Mouse (Mus musculus): ENCODE data around the gene Cstf2t. TPM values are rescaled to one million over a fixed set of nuclear protein-coding genes. Genes with fewer than 3 reads are reported as not detected.

The Cstf2t gene
- polyA plus RNA-seq, 1 experiment from 2014 or later = 47.8 TPM

DNA sequence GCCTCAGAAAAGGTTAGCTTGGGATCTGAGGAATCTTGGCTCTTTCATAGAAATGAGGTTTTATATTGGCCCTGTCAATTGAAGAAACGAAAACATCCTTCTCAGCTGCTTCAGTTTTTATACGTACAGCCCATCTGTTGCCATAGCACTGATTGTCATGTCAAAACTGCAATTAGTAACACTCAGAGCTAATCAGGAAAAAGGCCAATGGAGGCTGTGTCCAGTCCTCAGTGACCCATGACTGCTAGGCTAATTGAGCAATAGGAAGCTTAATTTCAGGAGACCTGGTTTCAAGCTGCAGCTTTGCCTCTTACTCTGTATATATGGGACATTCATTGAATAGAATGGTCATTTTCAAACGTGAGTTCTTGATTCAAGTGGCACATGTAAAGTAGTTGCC is 4.4 kb upstream of the Cstf2t start:
- 56% methylated on average over 3 of the region's 3 CpGs for WGBS
- ATAC-seq (ENCODE audit: low FRiP score, low TSS enrichment) = no peak
- Histone ChIP-seq H3K4me1 (ENCODE audit: insufficient read depth, low read length) (peaks cover 4% of the 10 kb centered on the region; the same call in 1 of the 2 replicates), H3K27ac (ENCODE audit: low read length) (no peak overlapping the region), H3K9me3 (ENCODE audit: low read length) (no peaks in the 10 kb centered on the region), H3K27me3 (ENCODE audit: insufficient read depth, low read length) (no peaks in the 10 kb centered on the region), H3K4me3 (ENCODE audit: low read length) (no peak overlapping the region), H3K4me2 (replicated peaks; ENCODE audit: low read depth, low read length) (no peak overlapping the region), H3K9ac (replicated peaks; ENCODE audit: low read length) (no peak overlapping the region), H3K36me3 (ENCODE audit: insufficient read depth, low read length) (no peaks in the 10 kb centered on the region)

DNA sequence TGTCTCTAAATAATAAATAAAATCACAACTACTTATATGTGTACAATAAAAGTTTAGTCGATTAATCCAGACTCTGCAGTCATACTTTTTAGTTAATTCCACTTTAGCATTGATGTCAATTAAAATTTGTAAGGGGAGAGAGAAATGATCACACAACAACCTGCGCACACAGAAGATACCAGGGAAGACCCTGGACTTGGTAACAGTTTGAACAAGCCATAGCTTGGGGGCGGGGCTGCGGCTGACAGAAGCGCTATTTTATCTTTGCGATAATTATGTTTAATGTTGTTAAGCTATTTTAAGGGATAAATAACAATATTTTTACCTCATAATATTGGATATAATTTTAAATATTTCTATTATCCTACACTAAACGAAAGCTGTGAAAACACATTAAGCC is 411 bp upstream of the Cstf2t start:
- H3K9ac ChIP-seq (replicated peaks; ENCODE audit: low read length) = no peak overlapping the region
- peaks cover 33% of the 10 kb centered on the region for H3K36me3 ChIP-seq (ENCODE audit: insufficient read depth, low read length)
- H3K4me3 ChIP-seq (ENCODE audit: low read length) = peak overlapping the region; percentile 78
- H3K27ac ChIP-seq (ENCODE audit: low read length) = peak overlapping the region; percentile 63; the same call in 1 of the 2 replicates
- peak overlapping the region; percentile 51 for H3K4me2 ChIP-seq (replicated peaks; ENCODE audit: low read depth, low read length)
- peaks cover 23% of the 10 kb centered on the region for H3K9me3 ChIP-seq (ENCODE audit: low read length)
- 17% methylated on average over 7 of the region's 7 CpGs for WGBS
- H3K27me3 ChIP-seq (ENCODE audit: insufficient read depth, low read length) = no peaks in the 10 kb centered on the region
- ATAC-seq (ENCODE audit: low FRiP score, low TSS enrichment) = peak; percentile 53; the same call in 1 of the 2 replicates
- H3K4me1 ChIP-seq (ENCODE audit: insufficient read depth, low read length) = peaks cover 10% of the 10 kb centered on the region

GRCm38 (mm10) chr19:31083761-31084160 is 1.1 kb downstream of the Cstf2t start:
- H3K36me3 ChIP-seq (ENCODE audit: insufficient read depth, low read length) = peaks cover 37% of the 10 kb centered on the region
- peaks cover 23% of the 10 kb centered on the region for H3K9me3 ChIP-seq (ENCODE audit: low read length)
- no peak overlapping the region for H3K27ac ChIP-seq (ENCODE audit: low read length)
- peaks cover 10% of the 10 kb centered on the region for H3K4me1 ChIP-seq (ENCODE audit: insufficient read depth, low read length)
- ATAC-seq (ENCODE audit: low FRiP score, low TSS enrichment) = no peak
- H3K27me3 ChIP-seq (ENCODE audit: insufficient read depth, low read length) = no peaks in the 10 kb centered on the region
- 94% methylated on average over 8 of the region's 8 CpGs for WGBS
- peak overlapping the region; percentile 78 for H3K4me3 ChIP-seq (ENCODE audit: low read length)
- peak overlapping the region; percentile 92; the same call in 1 of the 2 replicates for H3K9ac ChIP-seq (replicated peaks; ENCODE audit: low read length)
- H3K4me2 ChIP-seq (replicated peaks; ENCODE audit: low read depth, low read length) = peak overlapping the region; percentile 85

- H3K4me3 ChIP-seq (ENCODE audit: low read length) = no peak overlapping the region
- no peak overlapping the region for H3K4me2 ChIP-seq (replicated peaks; ENCODE audit: low read depth, low read length)
- 80% methylated on average over 3 of the region's 3 CpGs for WGBS
- no peaks in the 10 kb centered on the region for H3K27me3 ChIP-seq (ENCODE audit: insufficient read depth, low read length)
- no peaks in the 10 kb centered on the region for H3K9me3 ChIP-seq (ENCODE audit: low read length)
- ATAC-seq (ENCODE audit: low FRiP score, low TSS enrichment) = no peak
- H3K36me3 ChIP-seq (ENCODE audit: insufficient read depth, low read length) = no peaks in the 10 kb centered on the region
- no peaks in the 10 kb centered on the region for H3K4me1 ChIP-seq (ENCODE audit: insufficient read depth, low read length)
- H3K9ac ChIP-seq (replicated peaks; ENCODE audit: low read length) = no peak overlapping the region
- H3K27ac ChIP-seq (ENCODE audit: low read length) = no peak overlapping the region
Observed at GRCm38 (mm10) chr19:31097857-31098256, 15.2 kb downstream of the Cstf2t start.

GRCm38 (mm10) chr19:31099369-31099768 is 16.7 kb downstream of the Cstf2t start:
- H3K36me3 ChIP-seq (ENCODE audit: insufficient read depth, low read length) = no peaks in the 10 kb centered on the region
- H3K9me3 ChIP-seq (ENCODE audit: low read length) = no peaks in the 10 kb centered on the region
- no peaks in the 10 kb centered on the region for H3K4me1 ChIP-seq (ENCODE audit: insufficient read depth, low read length)
- no peaks in the 10 kb centered on the region for H3K27me3 ChIP-seq (ENCODE audit: insufficient read depth, low read length)
- H3K27ac ChIP-seq (ENCODE audit: low read length) = no peak overlapping the region
- H3K4me3 ChIP-seq (ENCODE audit: low read length) = no peak overlapping the region
- no peak overlapping the region for H3K9ac ChIP-seq (replicated peaks; ENCODE audit: low read length)
- 77% methylated on average over 3 of the region's 3 CpGs for WGBS
- H3K4me2 ChIP-seq (replicated peaks; ENCODE audit: low read depth, low read length) = no peak overlapping the region
- no peak for ATAC-seq (ENCODE audit: low FRiP score, low TSS enrichment)

GRCm38 (mm10) chr19:31104764-31105163 is 22.1 kb downstream of the Cstf2t start:
- Histone ChIP-seq H3K36me3 (ENCODE audit: insufficient read depth, low read length) (no peaks in the 10 kb centered on the region), H3K9me3 (ENCODE audit: low read length) (no peaks in the 10 kb centered on the region)
- 81% methylated on average over 6 of the region's 6 CpGs for WGBS

DNA sequence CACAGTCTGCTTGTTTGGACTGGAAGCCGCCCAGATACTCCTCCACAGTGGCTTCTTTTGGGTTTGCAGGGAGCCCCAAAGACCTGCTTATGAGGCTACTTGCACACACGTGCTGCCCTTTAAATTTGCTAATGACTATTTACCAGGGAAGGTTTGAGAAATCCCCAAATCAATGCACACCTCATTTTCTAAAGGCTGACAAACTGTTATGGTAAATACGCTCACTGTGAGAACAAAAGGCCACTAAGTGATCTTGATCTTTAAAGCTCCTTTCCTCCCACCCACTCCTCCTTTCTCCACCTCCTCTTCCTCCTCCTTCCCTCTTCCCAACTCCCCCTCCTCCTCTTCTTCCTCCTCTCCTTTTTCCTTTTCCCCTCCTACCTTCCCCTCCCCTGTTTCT is 23.4 kb downstream of the Cstf2t start:
- no peak for ATAC-seq (ENCODE audit: low FRiP score, low TSS enrichment)
- no peak overlapping the region for H3K9ac ChIP-seq (replicated peaks; ENCODE audit: low read length)
- no peak overlapping the region for H3K4me3 ChIP-seq (ENCODE audit: low read length)
- 0 out of 2 replicates have a peak, but pooled peaks cover 4% of the 10 kb centered on the region for H3K4me1 ChIP-seq (ENCODE audit: insufficient read depth, low read length)
- no peaks in the 10 kb centered on the region for H3K36me3 ChIP-seq (ENCODE audit: insufficient read depth, low read length)
- no peaks in the 10 kb centered on the region for H3K27me3 ChIP-seq (ENCODE audit: insufficient read depth, low read length)
- 34% methylated on average over 3 of the region's 3 CpGs for WGBS
- no peaks in the 10 kb centered on the region for H3K9me3 ChIP-seq (ENCODE audit: low read length)
- H3K27ac ChIP-seq (ENCODE audit: low read length) = no peak overlapping the region
- H3K4me2 ChIP-seq (replicated peaks; ENCODE audit: low read depth, low read length) = no peak overlapping the region

More at GRCm38 (mm10) chr19:31104764-31105163, 22.1 kb downstream of the Cstf2t start:
- no peak overlapping the region for H3K4me2 ChIP-seq (replicated peaks; ENCODE audit: low read depth, low read length)
- no peaks in the 10 kb centered on the region for H3K27me3 ChIP-seq (ENCODE audit: insufficient read depth, low read length)
- no peak overlapping the region for H3K4me3 ChIP-seq (ENCODE audit: low read length)
- H3K9ac ChIP-seq (replicated peaks; ENCODE audit: low read length) = no peak overlapping the region
- 0 out of 2 replicates have a peak, but pooled peaks cover 4% of the 10 kb centered on the region for H3K4me1 ChIP-seq (ENCODE audit: insufficient read depth, low read length)
- H3K27ac ChIP-seq (ENCODE audit: low read length) = no peak overlapping the region
- no peak for ATAC-seq (ENCODE audit: low FRiP score, low TSS enrichment)

DNA sequence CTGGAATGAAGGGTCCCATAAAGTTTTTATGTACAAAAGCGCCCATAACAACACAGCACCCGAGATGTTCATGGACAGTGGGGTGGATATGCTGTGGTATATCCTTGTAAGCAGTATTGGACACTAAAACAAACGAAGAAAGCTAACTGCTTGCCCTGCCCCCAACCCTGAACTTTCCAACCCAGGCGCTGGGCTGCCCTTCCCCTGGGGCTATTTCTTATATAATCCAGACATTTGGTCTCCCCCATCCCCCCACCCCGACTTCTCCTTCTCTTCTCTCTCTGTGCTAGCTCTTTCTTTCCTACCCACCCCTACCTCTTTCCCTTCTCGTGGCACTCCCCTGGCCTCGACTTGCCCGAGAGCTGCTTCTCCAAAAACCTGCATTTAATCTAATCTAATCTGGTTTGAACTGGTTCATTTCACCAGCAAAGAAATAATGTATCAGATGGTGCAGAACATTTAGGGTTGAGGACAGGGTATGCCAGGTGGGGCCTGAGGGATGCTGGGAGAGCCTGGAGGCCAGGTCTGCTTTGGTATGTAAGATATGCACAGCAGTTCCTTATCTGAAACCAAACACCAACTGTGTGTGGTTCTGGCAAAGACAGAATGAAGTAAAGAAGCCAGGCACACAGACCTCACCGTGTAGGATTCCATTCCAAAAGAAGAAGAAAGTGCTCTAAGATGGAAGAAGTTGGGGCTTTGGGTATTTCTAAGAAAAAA is 24.4 kb downstream of the Cstf2t start:
- Histone ChIP-seq H3K9ac (replicated peaks; ENCODE audit: low read length) (no peak overlapping the region), H3K4me1 (ENCODE audit: insufficient read depth, low read length) (0 out of 2 replicates have a peak, but pooled peaks cover 4% of the 10 kb centered on the region), H3K36me3 (ENCODE audit: insufficient read depth, low read length) (no peaks in the 10 kb centered on the region), H3K27ac (ENCODE audit: low read length) (no peak overlapping the region), H3K4me2 (replicated peaks; ENCODE audit: low read depth, low read length) (no peak overlapping the region), H3K9me3 (ENCODE audit: low read length) (no peaks in the 10 kb centered on the region), H3K4me3 (ENCODE audit: low read length) (no peak overlapping the region), H3K27me3 (ENCODE audit: insufficient read depth, low read length) (no peaks in the 10 kb centered on the region)
- peak; percentile 39; the same call in 1 of the 2 replicates for ATAC-seq (ENCODE audit: low FRiP score, low TSS enrichment)
- 39% methylated on average over 9 of the region's 9 CpGs for WGBS

DNA sequence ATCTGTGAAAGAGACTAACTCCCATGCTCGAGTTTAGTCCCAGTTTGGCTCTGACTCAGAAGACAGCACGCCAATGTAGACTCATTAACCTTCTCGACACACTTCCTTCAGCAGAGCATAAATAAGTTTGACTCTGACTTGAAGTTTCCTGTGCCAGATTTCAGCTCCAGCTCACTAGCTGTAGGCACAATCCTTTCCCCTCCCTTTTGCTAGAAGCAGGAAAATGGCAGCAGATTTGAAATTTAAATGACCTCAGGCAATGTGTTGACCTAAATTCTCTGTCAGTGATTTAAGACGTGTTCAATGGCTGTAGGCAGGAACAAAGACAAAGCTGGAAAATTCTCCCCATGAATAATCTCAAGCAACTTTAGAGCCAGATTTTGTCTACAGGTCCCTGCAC is 32.1 kb downstream of the Cstf2t start:
- Histone ChIP-seq H3K36me3 (ENCODE audit: insufficient read depth, low read length) (no peaks in the 10 kb centered on the region), H3K9ac (replicated peaks; ENCODE audit: low read length) (no peak overlapping the region), H3K4me1 (ENCODE audit: insufficient read depth, low read length) (peaks cover 10% of the 10 kb centered on the region; the same call in 1 of the 2 replicates), H3K27me3 (ENCODE audit: insufficient read depth, low read length) (no peaks in the 10 kb centered on the region), H3K4me2 (replicated peaks; ENCODE audit: low read depth, low read length) (no peak overlapping the region), H3K4me3 (ENCODE audit: low read length) (no peak overlapping the region), H3K27ac (ENCODE audit: low read length) (no peak overlapping the region), H3K9me3 (ENCODE audit: low read length) (no peaks in the 10 kb centered on the region)
- ATAC-seq (ENCODE audit: low FRiP score, low TSS enrichment) = peak; percentile 69; the same call in 1 of the 2 replicates
- WGBS = 8% methylated on average over 4 of the region's 4 CpGs

DNA sequence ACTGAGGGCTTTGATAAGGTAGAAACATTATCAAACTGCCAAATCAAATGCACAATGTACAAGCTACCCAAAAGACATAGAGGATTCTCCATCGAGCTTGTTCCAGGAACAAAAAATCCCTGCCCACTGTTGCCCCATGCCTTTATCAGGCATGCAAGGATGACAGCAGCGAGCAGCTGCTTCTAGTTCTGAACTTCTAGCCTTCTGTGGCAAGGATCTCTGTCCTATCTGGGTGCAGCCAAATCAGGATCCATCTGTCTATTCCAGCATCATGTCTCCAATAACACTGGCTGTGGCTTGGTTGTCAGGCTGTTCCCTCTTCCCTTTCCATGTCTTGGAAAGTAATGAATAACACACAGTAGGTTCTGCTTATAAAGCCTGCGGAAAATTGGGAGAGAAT is 42.0 kb downstream of the Cstf2t start:
- H3K9ac ChIP-seq (replicated peaks; ENCODE audit: low read length) = no peak overlapping the region
- 93% methylated on average over 3 of the region's 3 CpGs for WGBS
- no peak for ATAC-seq (ENCODE audit: low FRiP score, low TSS enrichment)
- H3K4me2 ChIP-seq (replicated peaks; ENCODE audit: low read depth, low read length) = no peak overlapping the region
- no peak overlapping the region for H3K4me3 ChIP-seq (ENCODE audit: low read length)
- no peak overlapping the region for H3K27ac ChIP-seq (ENCODE audit: low read length)
- no peaks in the 10 kb centered on the region for H3K27me3 ChIP-seq (ENCODE audit: insufficient read depth, low read length)
- no peaks in the 10 kb centered on the region for H3K36me3 ChIP-seq (ENCODE audit: insufficient read depth, low read length)
- H3K9me3 ChIP-seq (ENCODE audit: low read length) = no peaks in the 10 kb centered on the region
- no peaks in the 10 kb centered on the region for H3K4me1 ChIP-seq (ENCODE audit: insufficient read depth, low read length)

Measured in kidney, embryonic 16.5 days (tissue).